Mouse (Mus musculus): ENCODE results near the gene Ift80.
"Not testable (repeated sequence)": the region's sequence is repeated elsewhere in the genome, so short reads cannot be mapped to it uniquely, and the experiment has no call there.

Ift80 gene

DNA sequence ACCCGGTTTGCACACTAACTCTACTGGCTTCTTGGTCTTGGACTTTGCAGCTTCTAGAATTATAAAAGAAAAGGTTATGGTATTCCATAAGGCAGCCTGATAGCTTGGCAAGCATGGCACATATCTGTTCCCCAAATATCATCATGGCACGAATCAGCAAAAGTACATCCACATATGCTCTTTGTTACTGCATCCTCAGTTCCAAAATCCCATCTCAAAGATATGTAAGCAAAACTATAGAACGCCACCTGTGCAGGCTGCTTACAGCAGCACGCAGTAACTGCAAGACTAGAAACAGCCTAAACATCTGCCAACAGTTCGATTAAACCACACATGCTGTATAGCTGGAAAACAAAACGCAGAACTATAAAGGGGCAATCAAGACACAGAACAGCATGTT, 62.5 kb downstream of the Ift80 start:
- intact Hi-C loops (cut with DNase I): no loop called here

GRCm38 (mm10) chr3:68940311-68940710, 64.1 kb downstream of the Ift80 start:
- intact Hi-C loops (cut with DNase I): no loop called here

DNA sequence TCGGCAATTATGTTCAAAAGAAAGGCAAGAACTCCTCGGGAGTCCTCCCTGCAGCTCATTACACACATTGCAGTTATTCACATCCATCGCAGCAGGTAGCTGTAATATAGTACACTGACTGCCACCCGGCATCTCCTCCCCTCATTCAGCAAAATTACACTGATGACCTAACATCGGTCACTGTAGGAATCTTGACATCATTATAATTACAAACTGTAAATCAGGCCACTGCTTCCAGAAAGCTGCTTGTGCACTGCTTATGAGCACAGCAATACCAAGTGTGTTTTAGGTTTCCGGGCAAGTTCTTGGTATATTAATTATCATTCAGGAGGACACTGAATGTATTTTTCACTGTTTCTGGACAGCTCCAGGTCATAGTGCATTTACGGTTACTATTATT, 65.1 kb downstream of the Ift80 start:
- intact Hi-C loops (cut with DNase I): no loop called here

GRCm38 (mm10) chr3:68936709-68937108, 67.7 kb downstream of the Ift80 start:
- intact Hi-C loops (cut with DNase I): no loop called here

GRCm38 (mm10) chr3:68935498-68935897, 68.9 kb downstream of the Ift80 start:
- intact Hi-C loops (cut with DNase I): no loop called here

- intact Hi-C loops (cut with DNase I): no loop called here
Measured at GRCm38 (mm10) chr3:68934259-68934658, 70.1 kb downstream of the Ift80 start.

DNA sequence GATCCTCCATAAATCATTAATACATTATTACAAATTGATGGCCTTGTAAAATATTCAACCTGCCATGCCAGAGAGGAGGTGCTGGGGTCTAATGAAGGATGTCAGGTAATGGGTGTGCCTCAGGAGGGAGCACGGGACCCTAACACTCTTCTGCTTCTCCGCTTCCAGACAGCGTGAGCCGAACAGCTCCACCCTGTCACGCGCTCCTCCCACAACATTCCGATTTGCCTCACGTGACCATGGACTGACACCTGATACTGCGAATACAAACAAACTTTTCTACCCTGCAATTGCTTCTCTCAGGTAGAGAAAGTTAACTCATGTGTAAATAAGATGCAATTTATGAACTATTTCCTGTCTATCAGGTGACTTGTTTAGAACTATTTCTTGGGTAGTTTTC, 75.8 kb downstream of the Ift80 start:
- intact Hi-C loops (cut with DNase I): no loop called here

GRCm38 (mm10) chr3:68907509-68907908, 96.9 kb downstream of the Ift80 start:
- intact Hi-C loops (cut with DNase I): no loop called here

GRCm38 (mm10) chr3:68904902-68905778, 99.2 kb downstream of the Ift80 start:
- intact Hi-C loops (cut with DNase I): no loop called here

DNA sequence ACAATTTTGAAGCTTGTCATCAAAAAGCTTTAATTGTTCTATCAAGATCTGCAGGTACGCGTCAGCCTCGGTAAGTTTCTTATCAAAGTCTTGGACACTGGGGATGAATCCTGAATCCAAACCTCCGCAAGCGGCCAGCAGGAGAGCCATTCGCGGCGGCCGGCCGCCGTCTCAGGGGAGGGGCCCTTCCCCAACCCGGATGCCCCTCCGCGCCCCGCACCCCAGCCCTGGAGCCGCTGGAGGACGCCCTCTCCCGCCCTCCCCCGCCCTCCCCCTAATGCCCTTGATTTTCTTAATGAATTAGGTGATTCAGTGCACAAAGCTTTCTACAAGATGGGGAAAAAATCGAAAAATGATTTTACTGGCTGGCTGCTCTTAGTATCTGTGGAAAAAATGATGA, 101.7 kb downstream of the Ift80 start:
- intact Hi-C loops (cut with DNase I): not testable (repeated sequence)

DNA sequence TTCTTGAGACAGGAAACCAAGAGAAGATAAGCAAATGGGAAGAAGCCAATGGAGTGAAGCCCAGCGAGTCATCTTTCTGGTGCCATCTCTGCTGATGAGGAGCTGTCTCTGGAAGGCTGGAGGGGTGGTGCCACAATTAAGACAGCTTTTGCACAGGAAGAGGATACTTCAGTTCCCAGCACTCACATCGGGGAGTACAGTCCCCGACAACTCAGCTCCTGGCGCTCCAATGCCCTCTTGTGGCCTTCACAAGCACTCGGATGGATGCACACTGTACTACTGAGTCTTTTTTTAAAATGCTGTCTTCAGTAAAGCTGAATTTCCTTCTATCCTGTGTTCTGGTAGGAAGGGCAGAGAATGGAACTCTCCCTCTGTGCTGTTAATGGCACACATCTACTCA, 107.2 kb downstream of the Ift80 start:
- intact Hi-C loops (cut with DNase I): no loop called here

- intact Hi-C loops (cut with DNase I): no loop called here
Measured at GRCm38 (mm10) chr3:68895426-68895825, 108.9 kb downstream of the Ift80 start.

GRCm38 (mm10) chr3:68886845-68887244, 117.5 kb downstream of the Ift80 start:
- intact Hi-C loops (cut with DNase I): no loop called here

DNA sequence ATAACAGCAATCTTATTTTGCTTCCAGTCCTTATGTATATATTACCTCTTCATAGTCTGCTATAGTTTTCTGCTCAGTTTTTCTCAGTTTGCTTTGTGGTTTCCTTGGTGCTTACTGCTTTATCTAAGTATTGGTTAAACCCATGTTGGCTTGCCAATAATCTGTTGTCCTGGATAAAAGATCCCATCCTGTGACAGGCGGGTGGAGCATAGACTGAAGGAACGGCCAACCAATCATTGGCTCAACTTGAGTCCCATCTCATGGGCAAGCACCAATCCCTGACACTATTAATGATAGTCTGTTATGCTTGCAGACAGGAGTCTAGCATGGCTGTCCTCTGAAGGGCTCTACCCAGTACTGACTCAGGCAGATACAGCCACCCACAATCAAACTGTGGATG, 130.3 kb downstream of the Ift80 start:
- intact Hi-C loops (cut with DNase I): no loop called here

GRCm38 (mm10) chr3:68870568-68870950, 133.8 kb downstream of the Ift80 start:
- intact Hi-C loops (cut with DNase I): no loop called here

- intact Hi-C loops (cut with DNase I): no loop called here
Measured at GRCm38 (mm10) chr3:68869691-68870567, 134.4 kb downstream of the Ift80 start.

GRCm38 (mm10) chr3:68869211-68869690, 135.1 kb downstream of the Ift80 start, which contains the start of gene 1110032F04Rik:
1110032F04Rik (plus strand) TSS chr3:68869586.
- intact Hi-C loops (cut with DNase I): no loop called here

GRCm38 (mm10) chr3:68852414-68852813, 152.0 kb downstream of the Ift80 start:
- intact Hi-C loops (cut with DNase I): no loop called here

- intact Hi-C loops (cut with DNase I): no loop called here
Measured at GRCm38 (mm10) chr3:68848323-68848722, 156.0 kb downstream of the Ift80 start.

- intact Hi-C loops (cut with DNase I): no loop called here
Measured at GRCm38 (mm10) chr3:68844025-68844424, 160.3 kb downstream of the Ift80 start.

Data from adrenal gland (tissue).